Mouse (Mus musculus) inflammation-experienced regulatory T-cells, adult 16 weeks (primary cell): ENCODE measurements around the gene Atp8b4. TPM values are rescaled to one million over a fixed set of nuclear protein-coding genes. Genes with fewer than 3 reads are reported as not detected.

ENCODE experiments used
- polyA plus RNA-seq: library from polyadenylated mRNA; unstranded; fragments of 100-300 nt; shearing (Covaris generic); gene quantifications from one replicate; pipeline ENCODE4 v1.2.1, GENCODE M21; 2017

The Atp8b4 gene
- polyA plus RNA-seq: 1.6 TPM

GRCm38 (mm10) chr2:126500521-126500920 is at the start of gene Atp8b4:
Gene Atp8b4, minus strand, starts transcription at chr2:126500674.

Other genes starting within 250 kb of the Atp8b4 start
- not detected for gene Slc27a2, start 51.7 kb upstream of the Atp8b4 start, polyA plus RNA-seq
- 1.00 TPM for gene Hdc, start 118.6 kb upstream of the Atp8b4 start, polyA plus RNA-seq
- gene Gabpb1, start 175.7 kb upstream of the Atp8b4 start, polyA plus RNA-seq: 86.9 TPM
- 72.8 TPM for gene Usp8, start 206.7 kb upstream of the Atp8b4 start, polyA plus RNA-seq